Mouse (Mus musculus): ENCODE measurements around the gene Olfr56.
A peak's percentile ranks its signal among the peaks of the same experiment; 100 is the strongest.
"Not testable (repeated sequence)": the region's sequence is repeated elsewhere in the genome, so short reads cannot be mapped to it uniquely, and the experiment has no call there.

Olfr56 gene

GRCm38 (mm10) chr11:49051894-49052293 is 73.2 kb downstream of the Olfr56 start:
- not testable (repeated sequence) for DNase-seq (ENCODE audit: low spot score in 2 of 2)

- not testable (repeated sequence) for DNase-seq (ENCODE audit: low spot score in 2 of 2)
Measured at GRCm38 (mm10) chr11:49060061-49060460, 81.4 kb downstream of the Olfr56 start.

- DNase-seq (ENCODE audit: low spot score in 2 of 2), result not testable (repeated sequence)
Measured at GRCm38 (mm10) chr11:49061865-49062264, 83.2 kb downstream of the Olfr56 start.

- DNase-seq (ENCODE audit: low spot score in 2 of 2), result not testable (repeated sequence)
Measured at GRCm38 (mm10) chr11:49063713-49064469, 85.2 kb downstream of the Olfr56 start, which contains the start of gene Tgtp2. TSS of gene Tgtp2 (minus strand) at chr11:49064206.

- no peak for DNase-seq (ENCODE audit: low spot score in 2 of 2)
Measured at GRCm38 (mm10) chr11:49068358-49068757, 89.7 kb downstream of the Olfr56 start.

GRCm38 (mm10) chr11:49076001-49076757 is 97.5 kb downstream of the Olfr56 start, which contains the start of gene Ifi47:
TSS of gene Ifi47 (plus strand) at chr11:49076587.
- DNase-seq (ENCODE audit: low spot score in 2 of 2), result not testable (repeated sequence)

GRCm38 (mm10) chr11:49077012-49077411 is 98.3 kb downstream of the Olfr56 start:
- DNase-seq (ENCODE audit: low spot score in 2 of 2), result no peak

- no peak for DNase-seq (ENCODE audit: low spot score in 2 of 2)
Measured at GRCm38 (mm10) chr11:49078719-49079118, 100.0 kb downstream of the Olfr56 start.

GRCm38 (mm10) chr11:49080636-49081035 is 101.9 kb downstream of the Olfr56 start:
- DNase-seq (ENCODE audit: low spot score in 2 of 2), result no peak

GRCm38 (mm10) chr11:49081356-49081755 is 102.7 kb downstream of the Olfr56 start:
- no peak for DNase-seq (ENCODE audit: low spot score in 2 of 2)

GRCm38 (mm10) chr11:49081886-49082285 is 103.2 kb downstream of the Olfr56 start:
- DNase-seq (ENCODE audit: low spot score in 2 of 2), result no peak

- peak; percentile 36 to 41 for DNase-seq (ENCODE audit: low spot score in 2 of 2)
Measured at GRCm38 (mm10) chr11:49083146-49083545, 104.5 kb downstream of the Olfr56 start.

- DNase-seq (ENCODE audit: low spot score in 2 of 2), result no peak
Measured at GRCm38 (mm10) chr11:49083808-49084207, 105.1 kb downstream of the Olfr56 start.

GRCm38 (mm10) chr11:49084385-49084784 is 105.7 kb downstream of the Olfr56 start:
- no peak for DNase-seq (ENCODE audit: low spot score in 2 of 2)

- no peak for DNase-seq (ENCODE audit: low spot score in 2 of 2)
Measured at GRCm38 (mm10) chr11:49084875-49085274, 106.2 kb downstream of the Olfr56 start.

GRCm38 (mm10) chr11:49086858-49087361 is 108.2 kb downstream of the Olfr56 start:
- DNase-seq (ENCODE audit: low spot score in 2 of 2), result no peak

GRCm38 (mm10) chr11:49087830-49088616 is 109.3 kb downstream of the Olfr56 start:
- DNase-seq (ENCODE audit: low spot score in 2 of 2), result no peak

- no peak for DNase-seq (ENCODE audit: low spot score in 2 of 2)
Measured at GRCm38 (mm10) chr11:49088990-49089652, 110.4 kb downstream of the Olfr56 start.

- no peak for DNase-seq (ENCODE audit: low spot score in 2 of 2)
Measured at GRCm38 (mm10) chr11:49089735-49090507, 111.2 kb downstream of the Olfr56 start.

GRCm38 (mm10) chr11:49090551-49090950 is 111.9 kb downstream of the Olfr56 start:
- no peak for DNase-seq (ENCODE audit: low spot score in 2 of 2)
